Mouse (Mus musculus): ENCODE measurements around the gene Traf5. TPM values are rescaled to one million over a fixed set of nuclear protein-coding genes. Genes with fewer than 3 reads are reported as not detected.

Gene Traf5
- polyA plus RNA-seq, 1 experiment from 2014 or later = 2.6 TPM

DNA sequence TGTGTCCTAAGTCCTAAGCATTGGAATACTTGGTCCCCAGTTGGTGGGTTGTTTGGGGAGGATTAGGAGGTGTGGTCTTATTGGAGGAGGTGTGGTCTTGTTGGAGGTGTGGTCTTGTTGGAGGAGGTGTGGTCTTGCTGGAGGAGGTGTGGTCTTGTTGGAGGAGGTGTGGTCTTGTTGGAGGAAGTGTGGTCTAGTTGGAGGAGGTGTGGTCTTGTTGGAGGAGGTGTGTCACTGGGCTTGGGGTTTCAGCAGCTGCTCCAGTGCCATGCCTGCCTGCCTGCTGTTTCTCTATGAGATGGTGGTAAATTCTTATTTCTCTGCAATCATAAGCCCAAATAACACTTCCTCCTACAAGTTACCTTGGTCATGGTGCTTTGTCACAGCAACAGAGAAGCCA is 93.3 kb downstream of the Traf5 start:
- no peaks in the 10 kb centered on the region for H3K36me3 ChIP-seq
- H3K9ac ChIP-seq (replicated peaks) = no peak overlapping the region
- H3K27ac ChIP-seq = no peak overlapping the region
- no peaks in the 10 kb centered on the region for H3K9me3 ChIP-seq
- no peaks in the 10 kb centered on the region for H3K4me1 ChIP-seq (replicated peaks)
- ATAC-seq = no peak
- H3K4me2 ChIP-seq (replicated peaks) = no peak overlapping the region
- H3K4me3 ChIP-seq (replicated peaks) = no peak overlapping the region
- H3K27me3 ChIP-seq = no peaks in the 10 kb centered on the region

DNA sequence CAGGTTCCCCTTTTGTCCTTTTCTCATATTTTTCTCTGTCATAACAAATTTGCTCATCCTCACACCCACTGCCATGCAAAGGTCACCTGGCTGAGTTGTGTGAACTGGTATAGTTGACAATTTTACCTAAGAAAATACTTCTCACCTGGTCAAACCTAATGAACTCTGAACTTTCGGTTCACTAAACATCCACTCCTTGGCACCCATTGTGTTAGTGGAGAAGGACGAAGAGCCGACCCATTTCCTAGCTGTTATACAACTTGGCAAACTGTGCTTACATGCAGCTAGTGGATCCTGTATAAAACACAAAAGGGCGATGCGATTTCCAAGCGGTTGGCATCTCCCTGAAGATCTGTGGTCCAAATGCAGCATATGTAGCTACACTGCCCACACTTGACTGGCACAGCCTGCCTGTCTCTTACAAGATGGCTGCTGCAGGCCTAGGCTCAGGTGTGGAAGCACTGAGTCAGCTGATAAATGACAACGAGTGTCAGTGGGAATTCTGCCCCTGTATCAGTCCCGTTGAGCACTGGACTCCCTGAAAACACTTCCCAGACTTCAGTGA is 95.7 kb downstream of the Traf5 start:
- Histone ChIP-seq H3K4me3 (replicated peaks) (no peak overlapping the region), H3K36me3 (no peaks in the 10 kb centered on the region), H3K9ac (replicated peaks) (no peak overlapping the region), H3K4me1 (replicated peaks) (no peaks in the 10 kb centered on the region), H3K27me3 (no peaks in the 10 kb centered on the region), H3K9me3 (no peaks in the 10 kb centered on the region), H3K4me2 (replicated peaks) (no peak overlapping the region), H3K27ac (no peak overlapping the region)
- WGBS = 94% methylated on average over 8 of the region's 8 CpGs
- no peak for ATAC-seq

- no peak for ATAC-seq
- H3K4me3 ChIP-seq (replicated peaks) = no peak overlapping the region
- no peaks in the 10 kb centered on the region for H3K9me3 ChIP-seq
- no peaks in the 10 kb centered on the region for H3K4me1 ChIP-seq (replicated peaks)
- WGBS = 92% methylated on average over 7 of the region's 7 CpGs
- no peak overlapping the region for H3K9ac ChIP-seq (replicated peaks)
- no peak overlapping the region for H3K4me2 ChIP-seq (replicated peaks)
- no peaks in the 10 kb centered on the region for H3K27me3 ChIP-seq
- H3K36me3 ChIP-seq = no peaks in the 10 kb centered on the region
- no peak overlapping the region for H3K27ac ChIP-seq
Observed at GRCm38 (mm10) chr1:191995916-191996315, 96.4 kb downstream of the Traf5 start.

GRCm38 (mm10) chr1:191995488-191995887 is 96.9 kb downstream of the Traf5 start:
- Histone ChIP-seq H3K27me3 (no peaks in the 10 kb centered on the region), H3K9me3 (no peaks in the 10 kb centered on the region), H3K27ac (no peak overlapping the region), H3K4me1 (replicated peaks) (no peaks in the 10 kb centered on the region), H3K4me3 (replicated peaks) (no peak overlapping the region), H3K36me3 (no peaks in the 10 kb centered on the region), H3K4me2 (replicated peaks) (no peak overlapping the region), H3K9ac (replicated peaks) (no peak overlapping the region)
- no peak for ATAC-seq
- WGBS = 51% methylated on average over 4 of the region's 4 CpGs

DNA sequence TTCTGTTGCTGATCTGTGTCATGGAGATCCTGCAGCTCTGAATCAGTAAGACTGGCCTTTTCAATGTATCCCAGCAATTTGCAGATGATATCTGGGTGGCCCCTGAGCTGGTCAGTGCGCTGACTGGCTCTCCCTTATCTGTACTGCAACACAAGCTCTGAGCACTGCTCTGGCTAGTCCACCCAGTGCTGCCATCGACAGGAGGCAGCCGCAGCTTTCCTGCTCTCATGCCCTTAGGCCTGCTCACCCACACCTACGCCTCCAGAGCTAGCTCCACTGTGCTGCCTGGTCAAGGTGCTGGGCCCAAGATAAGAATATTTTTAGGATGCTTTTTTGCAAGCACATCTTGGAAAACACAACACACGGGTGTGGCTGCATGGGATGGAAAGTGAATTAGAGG is 97.9 kb downstream of the Traf5 start:
- 62% methylated on average over 5 of the region's 5 CpGs for WGBS
- 0 out of 2 replicates have a peak overlapping the region, but pooled peaks have one; percentile 28 for H3K9ac ChIP-seq (replicated peaks)

DNA sequence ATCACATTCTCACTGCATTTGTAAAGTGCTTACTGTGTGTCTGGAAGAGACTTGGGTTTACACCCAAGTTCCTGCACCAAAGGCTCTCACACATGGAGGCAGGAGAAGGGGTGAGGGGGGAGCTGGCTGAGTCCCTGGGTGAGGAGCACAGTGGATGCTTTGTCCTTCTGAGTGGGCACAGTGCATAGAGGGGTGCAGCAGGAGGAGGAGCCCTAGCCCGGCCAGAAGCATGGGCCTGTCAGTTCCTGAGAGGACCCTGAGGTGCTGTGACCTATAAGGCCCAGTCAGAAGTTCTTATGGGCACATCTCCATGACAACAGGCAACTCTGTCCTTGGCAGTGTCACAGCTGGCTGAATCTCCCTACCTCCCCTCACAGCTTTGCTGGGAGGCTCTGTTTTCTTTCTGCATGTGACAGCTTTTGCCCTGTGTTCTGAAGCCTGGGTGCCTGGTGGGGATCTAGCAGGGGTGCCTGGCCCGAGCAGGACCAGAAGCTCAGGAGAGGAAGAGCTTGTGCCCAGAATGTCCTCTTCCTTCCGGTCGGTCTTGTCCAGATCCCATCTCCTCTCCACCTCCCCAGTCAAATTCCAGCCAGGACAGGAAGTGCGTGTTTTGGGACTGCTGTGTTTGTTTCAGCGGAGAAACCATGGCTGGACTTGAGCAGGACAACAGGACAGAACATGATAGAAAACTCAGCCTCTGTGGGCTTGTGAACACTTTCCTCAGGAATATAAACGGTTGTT is 100.1 kb downstream of the Traf5 start:
- no peaks in the 10 kb centered on the region for H3K27me3 ChIP-seq
- 64% methylated on average over 7 of the region's 7 CpGs for WGBS
- H3K27ac ChIP-seq = no peak overlapping the region
- no peaks in the 10 kb centered on the region for H3K36me3 ChIP-seq
- H3K9ac ChIP-seq (replicated peaks) = no peak overlapping the region
- H3K4me3 ChIP-seq (replicated peaks) = no peak overlapping the region
- no peaks in the 10 kb centered on the region for H3K9me3 ChIP-seq
- ATAC-seq = no peak
- no peak overlapping the region for H3K4me2 ChIP-seq (replicated peaks)
- 0 out of 2 replicates have a peak, but pooled peaks cover 3% of the 10 kb centered on the region for H3K4me1 ChIP-seq (replicated peaks)

More for the DNA sequence above, 97.9 kb downstream of the Traf5 start:
- ATAC-seq = no peak
- Histone ChIP-seq H3K9me3 (no peaks in the 10 kb centered on the region), H3K4me3 (replicated peaks) (no peak overlapping the region), H3K36me3 (no peaks in the 10 kb centered on the region), H3K4me1 (replicated peaks) (0 out of 2 replicates have a peak, but pooled peaks cover 1% of the 10 kb centered on the region), H3K27ac (no peak overlapping the region), H3K27me3 (no peaks in the 10 kb centered on the region), H3K4me2 (replicated peaks) (no peak overlapping the region)

GRCm38 (mm10) chr1:191989994-191990393 is 102.4 kb downstream of the Traf5 start:
- under 1% methylated on average over 22 of the region's 22 CpGs for WGBS
- peak; percentile 99 for ATAC-seq

DNA sequence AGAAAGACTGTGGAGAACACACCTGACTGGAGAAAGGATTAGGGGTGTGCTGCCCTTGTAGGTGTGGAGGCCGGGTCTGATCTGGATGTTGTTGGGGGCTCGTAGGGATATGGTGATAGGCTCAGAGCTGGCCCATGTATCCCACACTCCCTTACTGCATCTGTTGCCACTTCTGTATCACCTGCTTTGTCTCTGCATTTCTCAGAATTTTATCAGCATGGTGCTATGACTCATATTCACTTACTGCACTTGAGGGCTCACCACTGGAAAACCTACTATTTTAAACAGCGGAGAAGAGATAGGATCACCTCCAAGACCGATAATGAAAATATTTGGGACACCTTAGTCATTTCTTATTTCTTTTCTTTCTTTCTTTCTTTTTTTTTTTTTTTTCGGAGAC is 103.3 kb downstream of the Traf5 start:
- Histone ChIP-seq H3K36me3 (no peaks in the 10 kb centered on the region), H3K27me3 (0 out of 2 replicates have a peak, but pooled peaks cover 5% of the 10 kb centered on the region), H3K4me2 (replicated peaks) (peak overlapping the region; percentile 62), H3K4me1 (replicated peaks) (0 out of 2 replicates have a peak, but pooled peaks cover 3% of the 10 kb centered on the region), H3K27ac (no peak overlapping the region), H3K9me3 (no peaks in the 10 kb centered on the region), H3K9ac (replicated peaks) (no peak overlapping the region), H3K4me3 (replicated peaks) (no peak overlapping the region)
- ATAC-seq = no peak
- 90% methylated on average over 5 of the region's 5 CpGs for WGBS

More at GRCm38 (mm10) chr1:191989994-191990393, 102.4 kb downstream of the Traf5 start:
- no peaks in the 10 kb centered on the region for H3K27me3 ChIP-seq
- 0 out of 2 replicates have a peak, but pooled peaks cover 3% of the 10 kb centered on the region for H3K4me1 ChIP-seq (replicated peaks)
- H3K36me3 ChIP-seq = no peaks in the 10 kb centered on the region
- peak overlapping the region; percentile 82 for H3K27ac ChIP-seq
- peak overlapping the region; percentile 54 for H3K4me3 ChIP-seq (replicated peaks)
- H3K4me2 ChIP-seq (replicated peaks) = peak overlapping the region; percentile 62
- H3K9me3 ChIP-seq = no peaks in the 10 kb centered on the region
- H3K9ac ChIP-seq (replicated peaks) = peak overlapping the region; percentile 77

DNA sequence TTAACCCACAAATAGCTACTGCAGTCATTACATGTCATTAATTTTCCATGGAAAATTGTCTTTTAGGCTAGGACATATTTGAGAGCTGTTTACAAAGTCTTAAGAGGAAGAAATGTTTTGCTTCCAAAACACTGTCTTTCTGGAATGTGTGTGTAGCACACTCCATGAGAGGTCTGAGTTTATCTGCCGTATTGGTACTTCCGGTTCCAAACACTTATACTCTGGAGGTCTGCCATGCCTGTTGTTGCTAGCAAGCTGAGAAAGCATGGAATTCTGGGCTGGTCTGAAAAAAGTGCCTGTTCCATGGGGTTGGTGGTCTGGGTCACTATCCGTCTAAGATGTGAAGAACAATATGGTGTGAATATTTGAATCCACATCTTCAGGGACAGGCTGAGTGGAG is 103.7 kb downstream of the Traf5 start:
- Histone ChIP-seq H3K36me3 (no peaks in the 10 kb centered on the region), H3K4me3 (replicated peaks) (no peak overlapping the region), H3K9ac (replicated peaks) (no peak overlapping the region), H3K4me1 (replicated peaks) (0 out of 2 replicates have a peak, but pooled peaks cover 3% of the 10 kb centered on the region), H3K27ac (no peak overlapping the region), H3K4me2 (replicated peaks) (no peak overlapping the region), H3K27me3 (0 out of 2 replicates have a peak, but pooled peaks cover 5% of the 10 kb centered on the region), H3K9me3 (no peaks in the 10 kb centered on the region)
- ATAC-seq = no peak
- 96% methylated on average over 3 of the region's 3 CpGs for WGBS

DNA sequence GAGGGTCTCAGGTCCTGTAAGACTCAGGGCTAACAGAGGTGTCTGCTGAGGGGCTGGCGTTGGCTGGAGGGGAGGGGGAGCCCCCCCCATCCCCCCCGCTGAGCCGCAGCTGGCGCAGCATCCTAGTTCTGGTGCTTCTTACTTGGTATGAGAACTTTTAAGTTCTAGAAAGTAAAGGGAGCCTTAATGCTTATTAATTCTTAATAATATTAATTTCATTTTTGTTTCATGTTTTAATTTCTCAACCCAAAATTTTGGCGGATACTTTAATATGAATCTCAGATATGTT is 104.9 kb downstream of the Traf5 start:
- 59% methylated on average over 5 of the region's 5 CpGs for WGBS
- Histone ChIP-seq H3K9me3 (no peaks in the 10 kb centered on the region), H3K4me1 (replicated peaks) (peaks cover 6% of the 10 kb centered on the region), H3K36me3 (no peaks in the 10 kb centered on the region), H3K4me2 (replicated peaks) (no peak overlapping the region), H3K27ac (no peak overlapping the region), H3K9ac (replicated peaks) (no peak overlapping the region), H3K27me3 (0 out of 2 replicates have a peak, but pooled peaks cover 5% of the 10 kb centered on the region), H3K4me3 (replicated peaks) (no peak overlapping the region)
- ATAC-seq = no peak

DNA sequence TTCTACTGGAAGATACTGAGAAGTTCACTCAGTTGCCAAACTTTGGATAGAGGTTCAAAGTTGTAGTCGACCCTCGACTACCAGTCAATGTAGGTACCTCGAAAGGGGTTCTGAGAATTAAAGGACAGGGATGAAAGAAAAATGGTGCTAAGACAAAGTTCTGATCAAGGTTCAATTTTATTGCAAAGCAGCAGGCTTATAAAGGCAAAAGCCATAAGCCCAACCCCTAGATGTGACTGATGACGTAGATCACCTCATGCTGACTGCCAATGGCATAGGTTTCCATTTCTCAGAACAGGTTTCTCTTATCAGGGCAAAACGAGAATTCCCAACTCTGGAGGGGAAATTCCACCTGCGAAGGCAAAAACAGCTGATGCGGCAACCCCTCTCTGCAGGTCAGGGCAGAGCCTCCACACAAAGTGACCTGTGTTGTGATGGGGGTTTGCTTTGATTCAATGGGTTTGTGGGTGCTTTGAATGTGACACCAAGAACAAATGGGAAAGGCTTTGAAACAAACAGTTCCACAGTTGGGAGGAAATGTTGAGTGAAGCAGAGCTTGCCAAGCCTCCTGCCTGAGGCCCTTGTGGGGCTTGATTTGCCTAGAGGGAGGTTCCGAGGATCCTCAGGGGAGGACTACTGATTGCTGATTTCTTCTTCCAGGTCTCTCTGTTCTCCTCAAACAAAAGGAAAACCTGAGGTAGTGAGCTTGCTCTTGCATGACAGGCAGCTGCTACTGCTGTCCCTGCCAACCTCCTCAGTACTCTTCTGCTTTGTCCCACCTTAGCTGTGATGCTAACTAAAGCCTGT is 105.5 kb downstream of the Traf5 start:
- Histone ChIP-seq H3K4me1 (replicated peaks) (peaks cover 12% of the 10 kb centered on the region), H3K9ac (replicated peaks) (no peak overlapping the region), H3K36me3 (no peaks in the 10 kb centered on the region), H3K4me3 (replicated peaks) (no peak overlapping the region), H3K9me3 (no peaks in the 10 kb centered on the region), H3K27ac (no peak overlapping the region), H3K27me3 (0 out of 2 replicates have a peak, but pooled peaks cover 5% of the 10 kb centered on the region), H3K4me2 (replicated peaks) (no peak overlapping the region)
- WGBS = 85% methylated on average over 8 of the region's 8 CpGs
- ATAC-seq = no peak
